ENCODE assay signal across 14 mouse cellular contexts in genomic region chr1:54119638-54120320, GRCm38 (mm10).
A peak's percentile ranks its signal among the peaks of the same experiment; 100 is the strongest.
DNase-seq lines count a peak whose midpoint lies in the region; ATAC-seq and TF ChIP-seq lines count a peak whose summit lies in the region.
"Had no signal": no experiment of that assay in that cellular context is flagged by ENCODE, and none has a peak within 500 bp of the region (broad histone marks: within the 10 kb centered on the region; RNA-seq: fewer than 3 reads in every experiment).

No protein-coding gene starts in this region.

- no peaks in the 10 kb centered on the region for H3K9me3 ChIP-seq in embryonic facial prominence, embryonic 13.5 days
- H3K9me3 ChIP-seq in forebrain, embryonic 12.5 days, result no peaks in the 10 kb centered on the region
- no peaks in the 10 kb centered on the region for H3K9me3 ChIP-seq in hindbrain, embryonic 16.5 days (ENCODE audit: control insufficient read depth, low read length)
- no peaks in the 10 kb centered on the region for H3K9me3 ChIP-seq in midbrain, embryonic 16.5 days (replicated peaks; ENCODE audit: control insufficient read depth, low read length, poor library complexity, severe bottlenecking)
- H3K9me3 ChIP-seq: kidney, embryonic 15.5 days; liver, embryonic 13.5 days had no signal

- no peak; the same call in 1 of the 2 replicates for ATAC-seq in embryonic facial prominence, embryonic 13.5 days (ENCODE audit: insufficient number of reproducible peaks, insufficient read depth, low FRiP score, low TSS enrichment, low read depth)
- peak; percentile 84 for ATAC-seq in forebrain, embryonic 12.5 days (ENCODE audit: low FRiP score)
- peak; percentile 53 for ATAC-seq in hindbrain, embryonic 16.5 days
- peak; percentile 81 for ATAC-seq in midbrain, embryonic 16.5 days
- no peak for ATAC-seq in activated CD4-positive, CD25-positive, alpha-beta regulatory T cell, adult 4 months
- ATAC-seq: inflammation-experienced regulatory T-cells, adult 6 months had no signal

- peak overlapping the region; percentile 2; the same call in 1 of the 2 replicates for H3K27ac ChIP-seq in embryonic facial prominence, embryonic 13.5 days
- H3K27ac ChIP-seq in forebrain, embryonic 12.5 days, result no peak overlapping the region
- H3K27ac ChIP-seq in hindbrain, embryonic 16.5 days (ENCODE audit: low read depth, low read length), result no peak overlapping the region
- H3K27ac ChIP-seq in midbrain, embryonic 16.5 days (ENCODE audit: low read length), result peak overlapping the region; percentile 17; the same call in 1 of the 2 replicates
- no peak overlapping the region; the same call in 1 of the 2 replicates for H3K27ac ChIP-seq in left cerebral cortex, adult 2 months
- H3K27ac ChIP-seq: kidney, embryonic 15.5 days; liver, embryonic 13.5 days had no signal

- no peak for DNase-seq in left cerebral cortex, adult 2 months (ENCODE audit: extremely low spot score in 1 of 2, low spot score in 2 of 2)
- no peak for DNase-seq in spleen, postnatal 10 days (ENCODE audit: low spot score in 2 of 2)
- DNase-seq: cerebellum, adult 2 months; liver, embryonic 13.5 days; lung, postnatal 14 days had no signal

- H3K4me1 ChIP-seq in embryonic facial prominence, embryonic 13.5 days, result peaks cover 29% of the 10 kb centered on the region
- peaks cover 10% of the 10 kb centered on the region for H3K4me1 ChIP-seq in forebrain, embryonic 12.5 days
- peaks cover 7% of the 10 kb centered on the region; the same call in 1 of the 2 replicates for H3K4me1 ChIP-seq in hindbrain, embryonic 16.5 days (ENCODE audit: control insufficient read depth, insufficient read depth, low read depth, low read length)
- H3K4me1 ChIP-seq in midbrain, embryonic 16.5 days (ENCODE audit: control insufficient read depth, insufficient read depth, low read length), result peaks cover 14% of the 10 kb centered on the region
- H3K4me1 ChIP-seq: kidney, embryonic 15.5 days; liver, embryonic 13.5 days had no signal

- H3K4me3 ChIP-seq in embryonic facial prominence, embryonic 13.5 days, result no peak overlapping the region
- H3K4me3 ChIP-seq in forebrain, embryonic 12.5 days (replicated peaks), result no peak overlapping the region
- H3K4me3 ChIP-seq in hindbrain, embryonic 16.5 days (ENCODE audit: low read length), result no peak overlapping the region
- no peak overlapping the region for H3K4me3 ChIP-seq in midbrain, embryonic 16.5 days (ENCODE audit: low read depth, low read length)
- no peak overlapping the region for H3K4me3 ChIP-seq in left cerebral cortex, adult 2 months
- H3K4me3 ChIP-seq: kidney, embryonic 15.5 days; layer of hippocampus, adult 2 months; liver, embryonic 13.5 days had no signal

- intact Hi-C loops in left cerebral cortex, adult 2 months (cut with DNase I), result loop anchor here (2.0 kb wide), 1 partner anchor 59 kb away; no protein-coding TSS in a partner anchor

- H3K27me3 ChIP-seq in embryonic facial prominence, embryonic 13.5 days, result no peaks in the 10 kb centered on the region
- H3K27me3 ChIP-seq in forebrain, embryonic 12.5 days, result no peaks in the 10 kb centered on the region
- no peaks in the 10 kb centered on the region for H3K27me3 ChIP-seq in hindbrain, embryonic 16.5 days (replicated peaks; ENCODE audit: control insufficient read depth, insufficient read depth, low read length)
- H3K27me3 ChIP-seq in midbrain, embryonic 16.5 days (ENCODE audit: control insufficient read depth, insufficient read depth, low read depth, low read length), result no peaks in the 10 kb centered on the region
- H3K27me3 ChIP-seq: CH12.LX; kidney, embryonic 15.5 days; liver, embryonic 13.5 days had no signal

- no peak overlapping the region for H3K9ac ChIP-seq in embryonic facial prominence, embryonic 13.5 days
- H3K9ac ChIP-seq in forebrain, embryonic 12.5 days, result no peak overlapping the region
- no peak overlapping the region for H3K9ac ChIP-seq in hindbrain, embryonic 16.5 days (ENCODE audit: low read depth, low read length)
- H3K9ac ChIP-seq in midbrain, embryonic 16.5 days (ENCODE audit: low read depth, low read length), result no peak overlapping the region
- H3K9ac ChIP-seq: kidney, embryonic 15.5 days; liver, embryonic 13.5 days had no signal

- 57% methylated on average over 9 of the region's 9 CpGs for WGBS in embryonic facial prominence, embryonic 13.5 days
- 63% methylated on average over 9 of the region's 9 CpGs for WGBS in forebrain, embryonic 12.5 days
- 51% methylated on average over 9 of the region's 9 CpGs for WGBS in hindbrain, embryonic 16.5 days
- WGBS in midbrain, embryonic 16.5 days, result 52% methylated on average over 9 of the region's 9 CpGs

- no peak for TF ChIP-seq CTCF in left cerebral cortex, adult 2 months (IDR thresholded peaks at IDR 0.05)

- no peak overlapping the region for H3K4me2 ChIP-seq in embryonic facial prominence, embryonic 13.5 days
- no peak overlapping the region for H3K4me2 ChIP-seq in forebrain, embryonic 12.5 days
- no peak overlapping the region for H3K4me2 ChIP-seq in hindbrain, embryonic 16.5 days (ENCODE audit: low read length)
- H3K4me2 ChIP-seq in midbrain, embryonic 16.5 days (ENCODE audit: low read length), result no peak overlapping the region
- H3K4me2 ChIP-seq: kidney, embryonic 15.5 days; liver, embryonic 13.5 days had no signal

- H3K36me3 ChIP-seq in embryonic facial prominence, embryonic 13.5 days, result no peaks in the 10 kb centered on the region
- H3K36me3 ChIP-seq in forebrain, embryonic 12.5 days (replicated peaks), result no peaks in the 10 kb centered on the region
- no peaks in the 10 kb centered on the region for H3K36me3 ChIP-seq in hindbrain, embryonic 16.5 days (ENCODE audit: control insufficient read depth, insufficient read depth, low read length)
- no peaks in the 10 kb centered on the region for H3K36me3 ChIP-seq in midbrain, embryonic 16.5 days (ENCODE audit: control insufficient read depth, insufficient read depth, low read length)
- H3K36me3 ChIP-seq: kidney, embryonic 15.5 days; liver, embryonic 13.5 days had no signal

Comparison
In these comparisons a context has a peak if more than half of its experiments do, and no peak if none do; other contexts are left out.
1. ATAC-seq: peak in forebrain, embryonic 12.5 days (single experiment), hindbrain, embryonic 16.5 days (single experiment) and midbrain, embryonic 16.5 days (single experiment); none in embryonic facial prominence, embryonic 13.5 days (single experiment) and activated CD4-positive, CD25-positive, alpha-beta regulatory T cell, adult 4 months (single experiment).
2. H3K27ac ChIP-seq: peak in embryonic facial prominence, embryonic 13.5 days (single experiment) and midbrain, embryonic 16.5 days (single experiment); none in forebrain, embryonic 12.5 days (single experiment), hindbrain, embryonic 16.5 days (single experiment) and left cerebral cortex, adult 2 months (single experiment).